8 mouse cellular contexts compared by ENCODE assay signal in genomic region chr2:83625226-83626108, GRCm38 (mm10). TPM values are rescaled to one million over a fixed set of nuclear protein-coding genes. Genes with fewer than 3 reads are reported as not detected.
DNase-seq lines count a peak whose midpoint lies in the region; ATAC-seq lines count a peak whose summit lies in the region.

No protein-coding gene starts in this region.

- H3K27ac ChIP-seq in hindbrain, embryonic 16.5 days (ENCODE audit: low read depth, low read length): no peak overlapping the region

- no peaks in the 10 kb centered on the region for H3K4me1 ChIP-seq in hindbrain, embryonic 16.5 days (ENCODE audit: control insufficient read depth, insufficient read depth, low read depth, low read length)

- 29% methylated on average over 10 of the region's 10 CpGs for WGBS in hindbrain, embryonic 16.5 days

- ATAC-seq in hindbrain, embryonic 16.5 days: peak; percentile 70; the same call in 1 of the 2 replicates

- intact Hi-C loops in left cerebral cortex, postnatal 10 days (cut with DNase I): no loop called here

- no peak overlapping the region; the same call in 1 of the 2 replicates for H3K4me3 ChIP-seq in hindbrain, embryonic 16.5 days (ENCODE audit: low read length)

- no peak overlapping the region for H3K9ac ChIP-seq in hindbrain, embryonic 16.5 days (ENCODE audit: low read depth, low read length)

- no peaks in the 10 kb centered on the region for H3K36me3 ChIP-seq in hindbrain, embryonic 16.5 days (ENCODE audit: control insufficient read depth, insufficient read depth, low read length)

- H3K4me2 ChIP-seq in hindbrain, embryonic 16.5 days (ENCODE audit: low read length): peak overlapping the region; percentile 43

- DNase-seq in R1 (ENCODE audit: low read depth, low spot score): peak; percentile 70
- peak; percentile 62 for DNase-seq in cerebellum, adult 8-10 months
- peak; percentile 23 to 60 for DNase-seq in frontal cortex, postnatal 14 days (ENCODE audit: low spot score in 2 of 2)
- peak; percentile 22 to 77 for DNase-seq in left cerebral cortex, postnatal 10 days (ENCODE audit: extremely low spot score in 1 of 2, low spot score in 2 of 2)
- DNase-seq in mesoderm, embryonic 11.5 days (ENCODE audit: low read depth, low spot score): peak; percentile 78
- DNase-seq in right cerebral cortex, postnatal 14 days: peak; percentile 69
- DNase-seq in urinary bladder, postnatal 4 days (ENCODE audit: low spot score in 2 of 2): peak; percentile 50 to 78

- no peaks in the 10 kb centered on the region for H3K9me3 ChIP-seq in hindbrain, embryonic 16.5 days (ENCODE audit: control insufficient read depth, low read length)

- H3K27me3 ChIP-seq in hindbrain, embryonic 16.5 days (replicated peaks; ENCODE audit: control insufficient read depth, insufficient read depth, low read length): no peaks in the 10 kb centered on the region

RNA-seq across cellular contexts. Expression of gene Zc3h15, which starts 18.8 kb away (rescaled TPM):
- 160 and 171 TPM in 2 replicates for polyA plus RNA-seq in hindbrain, embryonic 16.5 days (2015; fragmentation: Nextera tagmentation; extraction: Ambion mirVana)
- 100 to 1,000 TPM; 136 TPM for total RNA-seq in left cerebral cortex, postnatal 10 days (2021)
